Mouse (Mus musculus) G1E-ER4 (cell line): ENCODE data around the gene Gm49395. TPM values are rescaled to one million over a fixed set of nuclear protein-coding genes. Genes with fewer than 3 reads are reported as not detected.

Source experiments
- GATA1 ChIP-seq: IDR thresholded peaks from one replicate; pipeline ENCODE4 v1.8.0; 2012; ENCODE audit warnings: low read length, inconsistent platforms
- polyA plus RNA-seq: library from polyadenylated mRNA; stranded (reverse); fragments of >175 nt; gene quantifications from 2 replicates; pipeline ENCODE4 v1.2.3, GENCODE M21; 2012

The Gm49395 gene
- polyA plus RNA-seq, 1 experiment: 2.6 TPM

GRCm38 (mm10) chr13:115033135-115033534, 68.6 kb downstream of the Gm49395 start:
- TF ChIP-seq GATA1: no peak

GRCm38 (mm10) chr13:115031177-115032000, 70.3 kb downstream of the Gm49395 start:
- no peak for TF ChIP-seq GATA1

DNA sequence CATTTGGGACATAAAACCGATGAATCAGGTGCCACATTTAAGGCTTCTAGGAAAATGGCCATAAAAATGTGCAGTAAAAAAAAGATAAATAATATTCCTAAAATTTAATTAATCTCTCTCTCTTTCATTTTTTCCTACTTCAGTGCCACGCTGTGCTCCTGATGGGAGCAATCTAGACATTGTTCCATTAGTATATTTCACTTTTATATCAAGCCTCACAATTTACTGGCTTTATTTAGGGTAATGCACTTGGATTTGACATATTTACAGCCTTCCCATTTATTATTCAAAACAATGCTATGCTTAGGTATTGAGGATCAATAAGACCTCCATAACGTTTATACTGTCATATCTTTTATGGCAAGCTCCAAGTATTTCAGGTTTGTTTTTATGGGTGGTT, 76.3 kb downstream of the Gm49395 start:
- TF ChIP-seq GATA1: no peak

GRCm38 (mm10) chr13:115022117-115022787, 79.5 kb downstream of the Gm49395 start:
- no peak for TF ChIP-seq GATA1

- TF ChIP-seq GATA1: no peak
These were observed 80.3 kb downstream of the Gm49395 start for GRCm38 (mm10) chr13:115021411-115021810.

- no peak for TF ChIP-seq GATA1
These were observed 81.0 kb downstream of the Gm49395 start for GRCm38 (mm10) chr13:115020727-115021126.

GRCm38 (mm10) chr13:115017545-115017944, 84.2 kb downstream of the Gm49395 start:
- no peak for TF ChIP-seq GATA1

DNA sequence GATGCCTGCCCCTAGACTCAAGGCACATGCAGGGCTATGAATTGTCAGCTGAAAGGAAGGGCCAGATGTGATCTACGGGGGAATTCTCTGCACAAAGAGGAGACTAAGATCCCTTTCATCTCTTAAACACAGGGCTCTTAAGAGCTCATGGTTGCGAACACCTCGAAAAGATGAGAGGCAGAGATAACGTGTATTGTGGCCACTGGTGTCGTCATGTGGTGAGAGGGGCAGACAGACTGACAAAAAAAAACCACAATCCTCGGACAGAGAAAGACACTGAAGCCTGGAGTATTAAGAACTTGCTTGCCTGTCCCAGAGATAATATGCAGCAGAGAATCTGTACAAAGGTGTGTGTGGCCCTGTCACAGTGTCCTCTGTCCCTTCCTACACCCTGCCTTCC, 90.2 kb downstream of the Gm49395 start:
- no peak for TF ChIP-seq GATA1

DNA sequence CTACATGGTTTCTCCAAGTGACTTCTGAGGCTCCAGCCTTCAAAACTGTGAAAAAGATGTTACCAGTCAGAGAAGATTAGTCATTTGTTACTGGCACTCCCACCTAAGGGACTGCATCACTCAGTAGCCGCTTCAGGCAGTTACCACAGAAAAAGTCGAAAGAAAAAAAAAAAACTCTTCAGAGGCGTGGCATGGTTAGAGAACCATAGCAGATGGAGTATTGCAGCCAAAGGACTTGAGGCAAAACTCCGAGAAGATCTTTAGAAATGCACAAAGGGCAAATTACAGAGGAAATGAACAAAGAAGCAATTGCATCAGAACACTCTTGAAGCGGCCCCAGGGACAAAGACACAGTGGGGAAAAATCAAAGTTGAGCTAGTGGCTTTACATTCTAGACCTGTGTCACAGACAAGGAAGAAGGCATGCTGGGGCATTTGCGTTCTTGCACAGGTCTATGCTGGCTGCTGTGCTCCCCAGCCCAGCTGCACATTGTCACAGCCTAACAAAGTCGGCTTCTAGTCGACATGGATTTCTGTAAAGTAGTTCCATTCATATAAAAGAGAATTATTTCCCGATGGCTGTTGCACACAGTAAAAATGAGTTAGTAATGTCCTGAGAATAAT, 95.4 kb downstream of the Gm49395 start:
- no peak for TF ChIP-seq GATA1

GRCm38 (mm10) chr13:115005342-115005741, 96.4 kb downstream of the Gm49395 start:
- no peak for TF ChIP-seq GATA1

DNA sequence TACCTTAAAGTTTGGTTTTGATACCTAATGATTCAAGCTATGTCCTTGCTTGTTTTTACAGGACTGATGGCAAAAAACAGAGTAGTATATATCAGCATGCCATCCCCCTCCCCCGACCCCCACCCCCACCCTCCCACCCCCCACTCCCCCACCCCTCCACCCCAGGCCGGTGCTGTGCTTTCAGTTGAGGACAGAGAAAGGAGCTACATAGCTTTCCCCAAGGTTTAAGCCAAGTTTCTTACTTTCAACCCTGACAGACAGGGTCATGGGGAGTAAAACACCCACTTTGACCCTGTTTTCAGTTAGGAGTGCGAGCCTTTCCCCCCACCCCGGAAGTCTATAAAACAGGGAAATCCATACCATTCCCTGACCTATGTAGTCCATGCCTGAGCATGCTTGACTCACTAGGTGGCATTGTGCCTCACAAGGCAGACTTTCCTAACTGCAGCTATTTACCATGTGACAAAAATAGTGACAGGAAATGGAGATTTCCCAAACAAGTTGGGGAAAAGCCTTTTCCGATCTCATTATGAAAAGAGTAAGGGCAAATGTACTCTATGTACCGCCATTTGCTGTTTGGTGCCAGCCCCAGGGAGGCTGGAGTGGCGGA, 98.2 kb downstream of the Gm49395 start:
- TF ChIP-seq GATA1: no peak

GRCm38 (mm10) chr13:115002837-115003236, 98.9 kb downstream of the Gm49395 start:
- no peak for TF ChIP-seq GATA1

DNA sequence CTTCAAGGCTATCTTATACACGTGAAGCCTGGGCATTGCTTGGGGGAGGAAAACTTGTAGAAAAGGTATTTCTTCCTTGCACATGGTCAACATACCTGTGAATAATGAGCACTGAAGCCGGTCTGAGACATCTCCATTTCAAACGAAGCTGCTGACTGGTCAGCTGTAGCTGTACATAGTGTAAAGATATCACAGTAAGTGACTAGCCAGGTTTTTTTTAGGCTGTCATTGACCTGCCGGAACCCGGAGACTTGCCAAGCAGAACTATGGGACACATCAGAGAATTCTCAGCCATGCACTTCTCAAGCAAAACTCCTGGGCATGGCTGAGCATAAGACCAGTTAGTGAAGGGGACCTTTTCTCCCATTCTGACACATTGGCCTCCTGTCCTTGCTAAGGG, 99.6 kb downstream of the Gm49395 start:
- TF ChIP-seq GATA1: no peak

GRCm38 (mm10) chr13:114999582-114999981, 102.1 kb downstream of the Gm49395 start:
- no peak for TF ChIP-seq GATA1

DNA sequence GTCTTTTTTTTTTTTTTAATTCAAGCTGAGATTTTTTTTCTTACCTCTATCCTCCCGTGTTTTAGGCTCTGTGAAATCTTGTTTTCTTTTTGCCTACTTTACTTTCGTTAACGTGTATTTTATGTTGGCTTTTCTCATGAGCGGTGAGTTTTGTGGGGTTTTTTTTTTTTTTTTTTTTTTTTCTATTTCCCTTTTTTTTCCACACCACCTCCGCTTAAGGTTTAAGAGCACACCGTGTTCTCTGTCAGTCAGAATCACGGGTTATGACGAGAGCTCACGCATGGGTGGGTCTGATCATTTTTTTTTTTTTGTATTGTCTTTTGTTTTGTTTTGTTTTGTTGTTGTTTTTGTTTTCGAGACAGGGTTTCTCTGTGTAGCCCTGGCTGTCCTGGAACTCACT, 103.6 kb downstream of the Gm49395 start:
- TF ChIP-seq GATA1: no peak
